Mouse (Mus musculus): ENCODE results near the gene BC048679.

Gene BC048679

DNA sequence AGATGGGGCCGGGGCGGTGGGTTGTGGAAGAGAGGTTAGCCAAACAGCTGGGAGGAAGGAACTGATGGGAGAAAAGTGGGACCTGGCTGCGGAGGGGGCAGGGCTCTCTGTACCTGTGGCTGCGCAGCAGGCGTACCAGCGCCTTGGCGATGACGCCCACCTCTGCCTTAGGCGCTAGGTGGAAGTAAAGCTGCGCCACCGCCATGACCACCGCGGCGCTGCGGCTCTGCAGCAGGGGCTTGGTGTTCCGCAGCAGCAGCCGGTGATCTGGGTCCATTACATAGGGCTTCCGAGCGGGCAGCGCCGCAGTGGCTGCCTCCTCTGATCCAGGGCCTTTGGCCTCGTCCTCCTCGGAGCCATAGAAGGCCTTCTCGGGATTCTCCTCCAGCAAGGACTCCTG lies 21.2 kb downstream of the BC048679 start:
- DNase-seq (ENCODE audit: low spot score): no peak

- no peak for DNase-seq (ENCODE audit: low spot score)
These were observed 22.9 kb downstream of the BC048679 start for GRCm38 (mm10) chr7:81475221-81475620.

DNA sequence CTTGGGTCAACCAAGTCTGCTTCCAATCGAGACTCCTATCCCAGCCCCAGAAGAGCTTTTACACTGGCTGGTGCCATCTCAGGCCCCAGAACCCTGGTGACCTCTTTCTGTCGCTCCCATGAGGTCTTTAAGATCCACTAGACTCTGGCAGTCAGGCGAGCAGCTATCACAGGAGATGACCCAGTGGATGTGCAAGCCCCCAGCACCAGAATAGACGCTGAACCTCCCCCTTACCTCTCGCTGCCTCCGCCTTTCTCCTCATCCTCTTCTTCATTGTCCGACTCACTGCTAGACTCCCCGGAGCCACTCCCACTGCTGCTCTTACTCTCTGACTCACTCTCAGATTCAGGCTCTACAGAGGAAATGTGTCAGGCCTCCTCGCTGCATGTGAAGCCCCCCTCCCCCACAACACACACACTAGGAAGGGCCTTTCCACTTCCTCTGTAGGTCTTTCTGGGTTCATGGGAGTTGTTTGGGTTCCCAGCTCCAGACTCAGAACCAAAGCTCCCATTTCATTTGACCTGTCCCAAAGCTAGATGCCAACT lies 33.1 kb downstream of the BC048679 start:
- DNase-seq (ENCODE audit: low spot score): peak; percentile 27

DNA sequence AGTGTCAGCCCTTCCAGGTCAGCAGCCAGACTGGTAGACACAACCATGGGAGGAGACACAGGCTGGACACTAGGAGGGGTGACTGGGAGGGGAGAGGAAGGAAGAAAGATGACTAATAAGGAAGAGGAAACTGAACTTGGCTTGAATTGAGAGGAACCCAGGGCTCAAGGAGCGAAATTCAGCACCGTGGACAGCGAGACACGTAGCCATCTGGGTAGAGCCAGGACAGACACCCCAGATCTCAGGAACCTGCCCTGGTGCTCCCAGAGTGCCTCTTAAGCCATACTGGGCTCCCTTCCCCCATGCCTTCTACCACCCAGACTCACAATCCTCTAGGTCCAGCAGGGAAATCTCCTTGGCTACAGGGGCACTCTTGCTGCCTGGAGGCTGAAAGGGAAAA lies 34.0 kb downstream of the BC048679 start:
- peak; percentile 49 for DNase-seq (ENCODE audit: low spot score)

DNA sequence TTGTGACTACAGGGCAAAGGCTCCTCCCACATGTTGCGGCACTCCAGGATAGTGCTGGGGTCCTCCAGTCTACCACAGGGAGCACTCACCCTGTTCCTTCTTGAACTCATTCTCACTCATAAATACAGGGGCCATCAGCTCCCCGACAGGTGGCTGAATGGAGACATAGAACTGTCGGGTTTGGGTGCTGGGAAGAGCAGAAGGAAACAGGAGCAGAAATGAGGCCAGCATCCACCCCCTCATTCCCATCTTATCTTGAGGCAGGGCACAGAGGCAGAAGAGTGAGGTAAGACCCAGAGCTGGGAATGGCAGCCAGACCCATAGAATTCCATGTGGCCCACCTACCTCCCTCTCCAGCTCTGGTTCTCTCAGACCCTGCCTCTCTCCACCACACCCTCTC lies 35.3 kb downstream of the BC048679 start:
- no peak for DNase-seq (ENCODE audit: low spot score)

DNA sequence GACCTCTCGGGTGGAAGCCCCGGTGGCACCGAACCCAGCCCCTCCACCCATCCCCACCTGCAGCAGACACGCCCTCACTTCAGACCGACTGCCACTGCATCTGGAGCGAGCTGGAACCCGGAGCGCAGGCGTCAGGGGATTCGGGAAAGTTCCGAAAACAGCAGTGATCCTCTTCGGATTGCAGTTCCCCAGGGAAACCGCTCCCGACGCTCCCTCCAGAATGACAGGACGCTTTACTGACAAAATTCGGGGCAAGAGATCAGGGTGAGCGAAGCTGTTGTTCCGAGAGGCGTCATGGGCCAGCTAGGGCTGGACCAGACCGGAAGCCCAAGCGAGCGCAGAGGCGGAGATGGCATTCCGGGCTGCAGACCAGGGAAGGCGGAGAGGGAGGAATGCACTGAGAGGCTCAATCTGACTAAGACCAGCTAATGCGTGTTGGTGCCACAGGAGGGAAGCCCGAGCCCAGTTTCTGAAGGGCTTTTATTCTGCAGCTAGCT lies 42.9 kb downstream of the BC048679 start, which contains the start of gene Cpeb1:
Gene Cpeb1 (minus strand): TSS at position 311 of the 497 bp plus-strand sequence.
- peak; percentile 60 for DNase-seq (ENCODE audit: low spot score)

- peak; percentile 65 for DNase-seq (ENCODE audit: low spot score)
These were observed 43.6 kb downstream of the BC048679 start for GRCm38 (mm10) chr7:81454331-81455039.

DNA sequence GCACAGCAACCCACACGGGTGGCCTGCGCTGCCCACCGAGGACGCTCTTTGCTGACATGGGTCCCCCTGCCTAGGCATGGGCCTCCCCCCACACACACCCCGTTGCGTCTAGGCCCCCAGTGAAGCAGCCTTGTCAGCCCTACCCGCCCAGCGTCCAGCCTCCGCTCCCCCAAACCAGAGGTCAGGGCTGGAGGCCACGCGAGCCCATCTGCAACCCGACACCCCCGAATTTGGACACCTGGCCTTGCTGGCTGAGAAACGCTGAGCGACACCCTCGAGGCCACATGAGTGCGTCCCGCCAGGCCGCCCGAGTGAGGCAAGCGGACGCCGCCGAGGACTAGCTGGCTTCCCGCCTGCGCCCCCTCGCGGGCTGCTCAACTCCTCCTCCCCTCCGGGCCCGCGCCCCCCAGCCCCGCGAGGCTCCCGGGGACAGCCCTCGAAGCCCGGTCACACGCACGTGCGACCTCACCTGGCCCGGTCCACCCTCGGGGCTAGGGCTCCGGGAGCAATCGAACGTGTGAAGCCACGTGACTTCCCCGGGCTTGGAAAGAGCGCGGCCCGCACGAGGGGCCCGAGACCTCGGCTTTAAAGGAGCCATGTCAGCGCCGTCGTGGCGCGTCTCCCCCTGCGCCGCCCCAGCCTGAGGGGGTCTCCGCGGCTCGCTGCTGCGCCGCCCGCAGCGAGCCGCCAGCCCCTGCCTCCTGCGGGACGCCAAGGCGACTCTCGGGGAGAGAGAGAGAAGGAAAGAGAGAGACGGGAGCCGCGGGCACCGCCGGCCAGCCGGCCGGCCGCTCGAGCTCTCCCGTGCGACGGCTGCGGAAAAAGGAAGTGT lies 44.4 kb downstream of the BC048679 start:
- peak; percentile 63 for DNase-seq (ENCODE audit: low spot score)

GRCm38 (mm10) chr7:81452971-81453441 lies 45.1 kb downstream of the BC048679 start:
- no peak for DNase-seq (ENCODE audit: low spot score)
